Mouse (Mus musculus) ZHBTc4 (cell line): ENCODE data around the gene Mthfr.

ENCODE experiments used
- DNase-seq: peaks from one replicate; pipeline ENCODE4 v3.0.0-alpha.2; 2011; ENCODE audit warnings: low read depth, low spot score

Gene Mthfr

DNA sequence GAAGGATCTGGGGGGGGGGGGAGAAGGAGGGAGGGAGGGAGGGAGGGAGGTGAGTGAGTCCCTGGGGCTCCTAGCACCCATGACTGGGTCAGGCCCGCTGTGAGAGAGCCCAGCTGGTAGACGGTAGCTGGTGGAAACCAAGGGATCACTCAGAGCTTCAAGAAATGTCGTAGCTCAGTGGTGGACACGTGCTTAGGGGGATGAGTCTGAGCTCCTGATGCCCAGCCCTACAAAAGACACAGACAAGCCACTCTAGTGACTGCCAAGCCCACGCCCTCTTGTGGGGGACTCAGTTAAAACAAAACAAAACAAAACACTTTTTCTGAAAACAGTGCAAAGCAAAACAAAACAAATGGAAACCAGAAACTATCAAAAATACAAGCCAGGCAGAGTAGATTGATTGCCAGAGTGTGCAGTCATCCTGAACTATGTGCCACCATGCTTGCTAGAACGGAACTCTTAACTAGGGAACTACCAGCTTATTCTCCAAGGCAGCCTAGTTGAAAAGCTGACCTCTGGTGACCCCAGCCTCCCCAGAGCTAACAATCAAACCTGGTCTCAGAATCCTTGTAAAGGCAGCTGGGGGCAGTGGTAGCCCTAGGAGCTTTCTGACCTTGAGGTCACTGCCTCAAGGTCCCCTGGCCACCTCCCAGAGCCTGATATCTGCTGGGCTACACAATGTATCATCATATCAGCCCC is 27.0 kb downstream of the Mthfr start:
- DNase-seq, result peak; percentile 40

DNA sequence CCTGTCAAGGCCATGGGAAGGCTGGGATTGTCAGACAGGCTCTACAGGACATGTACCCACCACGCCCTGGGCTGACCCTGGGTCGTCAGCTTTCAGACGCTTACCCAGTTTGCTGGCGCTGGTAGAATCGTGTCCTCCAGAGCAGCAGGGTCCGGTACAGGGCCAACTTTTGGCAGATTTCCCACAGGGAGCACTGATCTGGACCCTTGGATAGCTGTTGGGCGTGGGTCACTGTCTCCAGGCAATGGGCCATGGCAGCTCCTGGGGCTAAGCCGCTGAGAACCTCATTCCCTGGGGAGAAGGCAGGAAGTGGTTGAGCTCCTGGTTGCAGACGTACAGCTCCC is 27.5 kb downstream of the Mthfr start:
- no peak for DNase-seq

DNA sequence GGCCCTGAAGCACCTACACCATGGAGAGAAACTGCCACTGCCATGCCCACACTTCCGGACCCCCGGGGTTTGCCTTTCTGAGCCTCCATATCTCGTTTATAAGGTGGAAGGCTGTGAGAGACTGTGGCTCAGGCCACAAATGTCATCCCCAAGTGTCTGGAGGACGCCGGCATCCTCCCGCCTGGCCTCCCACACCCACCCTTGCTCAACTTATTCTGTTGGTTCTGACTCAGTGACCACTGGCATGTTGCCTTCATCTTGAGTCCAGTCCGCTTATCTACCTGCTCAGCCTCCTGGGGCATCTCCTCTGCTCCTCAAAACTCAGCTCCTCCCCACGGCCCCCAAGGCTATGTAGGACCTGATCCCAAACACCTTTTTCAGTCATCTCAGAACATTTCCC is 28.5 kb downstream of the Mthfr start:
- no peak for DNase-seq

- no peak for DNase-seq
Observed at GRCm38 (mm10) chr4:148069602-148070218, 30.8 kb downstream of the Mthfr start.

GRCm38 (mm10) chr4:148071508-148071907 is 32.6 kb downstream of the Mthfr start:
- no peak for DNase-seq

- peak; percentile 83 for DNase-seq
Observed at GRCm38 (mm10) chr4:148074521-148075189, 35.8 kb downstream of the Mthfr start.

DNA sequence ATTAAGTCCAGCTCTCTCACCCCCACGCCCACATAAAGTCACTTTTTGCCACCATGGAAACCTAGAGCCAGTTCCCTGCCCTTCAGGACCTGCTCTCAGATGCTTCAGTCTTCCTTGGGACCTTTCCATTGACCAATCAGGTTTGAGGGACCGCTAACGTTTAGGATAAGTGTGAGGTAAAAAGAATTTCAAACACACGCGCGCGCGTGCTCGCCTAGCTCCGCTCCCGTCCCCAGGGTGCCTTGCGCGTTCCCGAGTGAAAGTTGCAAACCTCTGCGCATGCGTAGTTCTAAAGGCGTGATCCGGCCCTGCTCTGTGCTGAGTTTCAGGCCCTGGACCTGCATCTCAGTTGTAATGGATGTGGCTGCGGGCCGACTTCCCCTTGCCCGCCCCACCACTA is 36.4 kb downstream of the Mthfr start:
- DNase-seq, result peak; percentile 92

GRCm38 (mm10) chr4:148075881-148076280 is 37.0 kb downstream of the Mthfr start:
- DNase-seq, result no peak

DNA sequence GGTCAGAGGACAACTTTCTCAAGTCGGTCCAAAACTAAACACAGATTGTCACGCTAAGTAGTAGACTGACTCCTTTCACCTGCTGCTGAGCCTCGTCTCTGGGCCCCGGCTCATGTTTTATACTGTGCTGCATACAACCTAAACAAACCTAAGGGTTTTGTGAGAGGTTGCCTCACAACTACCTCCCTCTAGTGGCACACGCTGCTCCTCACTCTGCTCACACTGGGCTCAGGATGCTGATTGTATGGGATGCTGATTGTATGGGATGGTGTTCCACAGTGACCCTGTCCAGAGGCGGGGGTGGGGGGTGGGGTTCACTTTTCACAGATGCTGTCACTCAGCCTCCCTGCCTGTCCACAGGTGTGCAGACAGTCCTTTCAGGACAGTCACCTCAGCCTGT is 40.3 kb downstream of the Mthfr start:
- DNase-seq, result peak; percentile 63

DNA sequence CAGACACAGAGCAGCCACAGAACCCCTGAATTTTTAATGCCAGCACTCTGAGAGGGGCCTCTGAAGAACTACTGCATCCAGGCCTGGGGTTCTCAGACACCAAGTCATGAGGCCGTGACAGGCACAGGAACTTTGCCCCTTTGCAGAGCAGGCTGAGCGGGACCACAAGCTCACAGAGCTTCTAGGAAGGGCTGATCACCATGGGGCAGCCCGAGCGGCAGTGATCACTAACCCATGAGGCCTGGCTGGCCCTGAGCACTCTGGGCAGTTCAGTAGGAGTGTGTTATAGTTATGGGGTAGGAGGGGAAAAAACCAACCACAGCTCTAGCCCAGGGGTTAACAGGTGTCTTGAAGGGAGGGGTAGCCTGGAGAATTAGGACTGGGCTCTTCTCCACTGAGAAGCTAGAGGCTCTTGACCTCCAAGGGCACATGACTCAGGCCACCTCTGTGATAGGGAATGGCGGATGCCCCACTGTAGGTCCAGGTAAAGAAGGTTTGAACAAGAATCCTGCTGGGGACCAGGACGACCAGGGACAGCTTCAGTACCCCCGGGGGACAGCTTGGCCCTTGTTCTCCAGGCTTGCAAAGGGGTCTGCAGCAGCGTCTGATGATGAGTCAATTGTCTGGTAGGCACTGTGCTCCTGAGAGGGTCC is 41.2 kb downstream of the Mthfr start:
- no peak for DNase-seq

GRCm38 (mm10) chr4:148080597-148080973 is 41.7 kb downstream of the Mthfr start:
- no peak for DNase-seq

GRCm38 (mm10) chr4:148081201-148081600 is 42.3 kb downstream of the Mthfr start:
- no peak for DNase-seq

DNA sequence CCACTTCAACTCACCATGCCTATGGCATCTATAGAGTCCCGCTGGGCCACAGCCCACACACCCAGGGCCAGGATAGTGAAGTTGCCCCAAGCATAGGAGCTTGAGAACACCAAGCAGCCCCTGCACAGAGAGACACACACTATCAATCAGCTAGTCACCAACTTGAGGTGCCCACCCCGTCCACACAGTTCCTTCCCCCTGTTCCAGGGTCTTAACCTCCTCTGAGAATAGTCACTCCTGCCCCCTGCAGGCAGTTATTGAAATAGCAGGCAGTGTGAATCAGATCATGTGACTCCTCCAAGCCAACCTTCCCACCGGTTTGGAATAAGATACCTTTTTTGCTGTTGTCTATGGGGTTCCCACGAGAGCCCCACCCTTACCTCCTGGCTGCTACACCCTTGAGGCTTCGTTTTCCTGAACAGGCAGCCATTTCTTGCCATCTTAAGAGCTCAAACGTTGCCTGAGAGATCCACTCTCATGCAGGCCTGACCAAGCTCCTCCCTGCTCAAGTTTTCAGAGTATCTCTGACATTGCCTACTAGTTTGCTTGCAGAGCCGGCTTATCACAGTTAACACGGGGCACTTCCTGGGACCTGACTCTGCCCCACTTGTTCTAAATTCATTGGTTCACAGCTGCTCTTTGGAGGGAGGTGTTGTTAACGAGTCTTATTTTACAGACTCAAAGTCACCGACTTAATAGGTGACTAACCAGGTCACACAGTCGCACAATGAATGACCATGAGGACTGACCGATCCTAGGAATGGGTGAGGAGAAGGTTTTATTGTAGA is 43.6 kb downstream of the Mthfr start:
- DNase-seq, result peak; percentile 86

- peak; percentile 85 for DNase-seq
Observed at GRCm38 (mm10) chr4:148083176-148083899, 44.5 kb downstream of the Mthfr start.

DNA sequence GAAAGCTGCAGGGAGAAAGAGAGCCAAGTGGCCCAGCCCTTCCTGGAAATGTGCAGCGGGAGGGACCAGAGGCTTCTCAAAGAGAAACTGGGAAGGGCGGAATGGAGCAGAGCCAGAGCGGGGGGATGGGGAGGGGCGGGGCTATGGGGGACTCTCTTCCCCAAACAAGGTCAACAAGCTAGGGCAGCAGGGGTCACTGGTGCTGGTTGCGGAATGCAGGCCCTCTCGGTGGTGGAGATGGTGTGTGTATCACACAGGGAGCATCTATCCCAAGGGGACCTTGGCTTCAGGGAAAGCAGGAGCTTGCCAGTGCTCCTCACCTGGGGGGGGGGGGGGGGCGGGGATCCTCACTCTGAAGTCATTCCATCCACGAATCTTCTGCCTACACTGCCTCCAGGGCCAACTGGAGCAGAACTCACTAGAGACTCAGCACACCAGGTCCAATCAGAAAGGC is 45.4 kb downstream of the Mthfr start:
- DNase-seq, result peak; percentile 97

DNA sequence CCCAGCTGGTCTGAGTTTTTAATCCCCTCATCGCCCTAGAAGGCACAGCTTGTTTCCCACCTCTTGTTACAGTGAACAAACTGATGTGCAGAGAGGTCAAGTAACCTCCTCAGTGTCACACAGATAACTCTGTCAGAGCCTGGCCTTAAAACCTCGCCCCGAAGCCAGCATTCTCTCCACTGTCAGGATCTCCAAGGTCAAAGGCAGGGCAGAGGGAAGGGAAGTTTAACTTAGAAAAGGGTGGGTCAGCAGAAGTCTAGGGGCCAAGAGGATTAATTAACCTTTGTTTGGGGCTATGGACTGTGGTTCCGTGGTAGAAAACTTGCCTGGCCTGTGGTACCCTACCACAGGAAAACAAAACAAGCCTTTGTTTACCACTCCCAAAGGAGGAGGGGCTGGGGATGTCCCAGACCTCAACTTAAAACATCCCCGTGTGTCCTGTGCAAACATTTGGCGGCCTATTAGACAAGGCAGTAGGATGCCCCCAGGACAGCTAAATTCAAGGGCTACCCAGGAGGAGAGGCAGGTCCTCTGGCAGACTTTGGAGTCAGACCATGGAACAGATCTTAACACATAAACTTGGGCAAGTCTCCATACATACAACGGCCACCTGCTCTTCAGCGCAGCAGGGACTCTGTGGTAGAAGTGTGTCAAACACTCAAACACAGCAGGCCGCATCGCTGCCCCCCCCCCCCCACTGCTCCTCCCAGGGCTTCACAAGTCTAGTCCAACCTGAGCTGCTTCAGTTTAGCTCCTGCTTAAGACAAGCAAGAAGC is 46.4 kb downstream of the Mthfr start:
- peak; percentile 90 for DNase-seq

DNA sequence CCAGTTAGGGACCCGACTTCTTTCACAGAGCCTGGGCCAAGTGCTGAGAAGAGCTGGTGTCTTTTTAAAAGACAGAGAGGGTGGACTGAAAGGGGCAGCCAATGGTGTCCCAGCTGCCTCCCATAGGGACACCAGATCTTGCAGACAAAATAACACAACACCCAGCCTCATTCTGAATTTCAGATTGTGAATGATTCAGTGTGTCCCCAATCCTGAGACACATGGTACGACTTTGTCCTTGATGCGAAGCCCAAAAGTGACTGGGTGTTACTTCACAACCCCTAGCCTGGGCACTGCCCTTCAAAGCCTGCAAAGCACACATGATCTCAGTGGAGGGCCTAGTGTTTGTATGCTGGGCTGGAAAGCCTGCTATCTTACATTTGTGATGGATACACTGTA is 47.0 kb downstream of the Mthfr start:
- no peak for DNase-seq

DNA sequence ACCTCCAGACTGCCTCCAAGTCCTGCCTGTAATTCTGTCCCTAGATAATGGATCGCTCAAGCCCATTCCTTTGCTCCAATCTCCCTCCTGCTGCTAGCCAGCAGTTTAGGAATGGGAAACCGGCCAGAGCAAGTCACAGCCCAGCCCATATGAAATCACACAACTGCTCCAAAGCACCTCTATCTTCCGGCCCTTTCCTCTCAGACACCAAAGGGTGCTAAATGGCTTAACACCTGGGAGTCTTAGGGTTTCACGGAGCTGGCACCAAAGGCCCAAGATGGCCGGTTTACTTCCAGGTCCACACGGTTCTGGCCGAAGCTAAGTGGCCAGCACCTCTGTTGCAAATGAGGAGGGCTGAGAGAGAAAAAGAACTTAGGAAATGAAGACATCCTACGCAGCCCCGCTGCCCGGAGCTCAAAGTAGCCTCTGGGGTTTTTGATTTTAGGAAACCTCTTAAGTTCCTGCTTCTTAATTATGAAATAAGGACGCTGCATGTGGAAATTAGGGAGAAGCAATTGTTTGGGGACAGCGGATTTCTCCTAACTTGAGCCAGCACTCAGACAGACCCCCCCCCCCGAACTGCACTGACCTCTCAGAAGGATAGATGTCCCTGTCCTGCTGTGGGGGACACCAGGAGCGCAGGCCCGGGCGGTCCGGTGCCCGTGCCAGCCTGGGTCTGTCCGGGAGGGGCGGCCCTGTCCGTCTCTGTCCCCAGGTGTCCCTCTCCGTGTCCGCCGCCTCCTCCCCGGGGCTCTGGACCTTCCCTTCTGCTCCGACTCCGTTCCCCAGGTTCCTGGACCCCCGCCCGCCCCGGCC is 48.4 kb downstream of the Mthfr start:
- peak; percentile 96 for DNase-seq

DNA sequence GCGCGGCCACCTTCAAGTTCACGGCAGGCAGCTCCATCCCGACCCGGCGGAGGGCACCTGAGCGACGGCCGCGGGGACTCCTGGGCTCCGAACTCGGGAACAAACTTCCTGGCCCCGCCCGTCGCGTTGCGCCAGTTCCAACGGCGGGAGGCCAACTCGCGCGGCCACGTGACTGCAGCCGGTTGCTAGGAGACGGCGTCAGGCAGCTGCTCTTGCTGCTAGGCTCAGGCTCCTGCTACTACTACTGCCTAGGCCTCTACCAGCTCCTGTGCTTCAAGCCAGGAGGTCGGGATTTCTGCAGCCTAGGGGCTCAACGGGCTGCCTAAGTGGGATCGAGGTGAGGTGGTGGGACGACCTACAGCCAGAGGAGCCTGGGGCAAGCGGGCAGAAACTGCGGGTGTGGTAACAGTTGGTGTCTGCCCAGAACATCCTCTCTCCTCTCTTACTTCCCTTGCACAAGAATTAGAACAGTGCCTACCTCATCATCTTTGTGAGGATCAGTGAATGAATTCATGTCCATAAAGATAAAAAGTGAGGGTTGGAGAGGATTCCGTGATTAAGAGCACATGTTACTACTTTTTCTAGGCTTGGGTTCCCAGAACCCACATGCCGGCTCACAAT is 49.1 kb downstream of the Mthfr start, which contains the start of gene Agtrap:
Agtrap (minus strand) TSS at position 125 of the 621 bp plus-strand sequence.
- DNase-seq, result peak; percentile 98
